Mouse (Mus musculus) bone marrow, adult 2 months (tissue): Measurements from ENCODE around the gene Ttc5. TPM values are rescaled to one million over a fixed set of nuclear protein-coding genes. Genes with fewer than 3 reads are reported as not detected.

Source experiments
- polyA plus RNA-seq: library from polyadenylated mRNA; stranded (reverse); fragments of >200 nt; gene quantifications from 2 replicates; pipeline ENCODE4 v1.2.4, GENCODE M21; 2011; ENCODE audit warnings: low replicate concordance; ENCODE audit not compliant: missing spikeins, insufficient read depth, insufficient read length

Gene Ttc5
- polyA plus RNA-seq, 1 experiment, result 28.7 TPM

Other genes starting within 250 kb of the Ttc5 start
- not detected in 2 replicates for gene Olfr744, start 170.6 kb downstream of the Ttc5 start, polyA plus RNA-seq
- not detected in 2 replicates for gene Olfr745, start 146.1 kb downstream of the Ttc5 start, polyA plus RNA-seq
- not detected in 2 replicates for gene Olfr746, start 138.4 kb downstream of the Ttc5 start, polyA plus RNA-seq
- not detected in 2 replicates for gene Olfr747, start 92.3 kb downstream of the Ttc5 start, polyA plus RNA-seq
- not detected in 2 replicates for gene Olfr748, start 78.1 kb downstream of the Ttc5 start, polyA plus RNA-seq
- gene Olfr749, start 40.4 kb downstream of the Ttc5 start, polyA plus RNA-seq, result not detected in 2 replicates
- not detected in 2 replicates for gene Ccnb1ip1, start 22.2 kb upstream of the Ttc5 start, polyA plus RNA-seq
- 24.4 and 40.2 TPM in 2 replicates for gene Parp2, start 22.3 kb upstream of the Ttc5 start, polyA plus RNA-seq
- gene Tep1, start 85.0 kb upstream of the Ttc5 start, polyA plus RNA-seq, result 60.8 and 102 TPM in 2 replicates
- gene Klhl33, start 112.0 kb upstream of the Ttc5 start, polyA plus RNA-seq, result 0.29 TPM in 1 of 2 replicates, not detected in the other
- gene Osgep, start 139.4 kb upstream of the Ttc5 start, polyA plus RNA-seq, result 43.6 and 67.6 TPM in 2 replicates
- gene Apex1, start 139.4 kb upstream of the Ttc5 start, polyA plus RNA-seq, result 18.1 and 41.6 TPM in 2 replicates
- gene Pip4p1, start 145.3 kb upstream of the Ttc5 start, polyA plus RNA-seq, result 33.3 and 67.6 TPM in 2 replicates
- 112 and 145 TPM in 2 replicates for gene Pnp, start 145.6 kb upstream of the Ttc5 start, polyA plus RNA-seq
- 21.3 TPM in 1 of 2 replicates, not detected in the other for gene Gm49342, start 159.0 kb upstream of the Ttc5 start, polyA plus RNA-seq
- gene Pnp2, start 170.5 kb upstream of the Ttc5 start, polyA plus RNA-seq, result 70.8 and 109 TPM in 2 replicates
- gene Rnase10, start 222.2 kb upstream of the Ttc5 start, polyA plus RNA-seq, result not detected in 2 replicates